Mouse (Mus musculus): ENCODE results near the gene Uvrag. TPM values are rescaled to one million over a fixed set of nuclear protein-coding genes. Genes with fewer than 3 reads are reported as not detected.
"Not testable (repeated sequence)": the region's sequence is repeated elsewhere in the genome, so short reads cannot be mapped to it uniquely, and the experiment has no call there.

The Uvrag gene
- polyA plus RNA-seq, 1 experiment = 45.9 TPM

DNA sequence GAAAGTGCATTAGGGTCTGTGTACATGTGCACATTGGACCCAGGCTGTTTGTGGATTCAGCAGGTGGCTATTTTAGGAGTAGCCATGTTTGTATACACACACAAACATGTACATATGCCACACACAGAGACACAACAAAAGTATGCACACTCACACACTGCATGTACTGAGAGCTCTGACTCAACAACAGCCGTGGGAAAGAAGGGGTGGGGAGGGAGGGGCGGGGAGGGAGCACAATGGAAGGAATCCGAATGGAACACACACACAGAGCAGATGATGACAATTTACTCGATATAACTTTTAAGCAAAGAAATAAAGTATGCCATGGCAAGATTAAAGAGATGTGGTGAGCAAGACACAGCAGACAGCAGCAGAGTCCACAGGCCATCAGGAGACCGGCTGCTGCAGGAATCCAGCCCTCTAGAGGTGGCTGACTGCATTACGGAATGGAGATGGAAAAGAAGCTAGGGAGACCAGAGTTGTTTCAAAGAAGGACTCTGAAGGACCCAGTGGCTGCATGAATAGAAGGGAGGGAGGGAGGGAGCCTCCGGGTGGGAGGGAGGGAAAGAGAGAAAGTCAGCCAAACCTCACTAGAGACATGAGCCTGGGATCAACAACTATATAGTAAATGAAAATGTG is 67.1 kb downstream of the Uvrag start:
- Histone ChIP-seq H3K4me3 (ENCODE audit: extremely low read depth, insufficient read depth, insufficient read length) (no peak overlapping the region), H3K27ac (ENCODE audit: insufficient read depth, low read length) (no peak overlapping the region), H3K27me3 (ENCODE audit: control insufficient read depth, insufficient read depth, low read length) (no peaks in the 10 kb centered on the region), H3K4me1 (ENCODE audit: control insufficient read depth, insufficient read depth, insufficient read length) (no peaks in the 10 kb centered on the region), H3K36me3 (ENCODE audit: control insufficient read depth, insufficient read depth, low read length) (0 out of 2 replicates have a peak, but pooled peaks cover 3% of the 10 kb centered on the region)
- DNase-seq (ENCODE audit: low read depth in 1 of 2, low spot score in 2 of 2) = no peak
- 77% methylated on average over 7 of the region's 7 CpGs for WGBS
- TF ChIP-seq POLR2A (IDR thresholded peaks at IDR 0.05; ENCODE audit: low read depth, low read length) (no peak), CTCF (IDR thresholded peaks at IDR 0.05; ENCODE audit: extremely low read depth, insufficient read depth, insufficient read length, insufficient replicate concordance) (no peak)

- no peak for DNase-seq (ENCODE audit: low read depth in 1 of 2, low spot score in 2 of 2)
- WGBS = 79% methylated on average over 7 of the region's 7 CpGs
- H3K27ac ChIP-seq (ENCODE audit: insufficient read depth, low read length) = no peak overlapping the region
- no peaks in the 10 kb centered on the region for H3K27me3 ChIP-seq (ENCODE audit: control insufficient read depth, insufficient read depth, low read length)
- no peaks in the 10 kb centered on the region for H3K4me1 ChIP-seq (ENCODE audit: control insufficient read depth, insufficient read depth, insufficient read length)
- no peak for TF ChIP-seq CTCF (IDR thresholded peaks at IDR 0.05; ENCODE audit: extremely low read depth, insufficient read depth, insufficient read length, insufficient replicate concordance)
- no peak for TF ChIP-seq POLR2A (IDR thresholded peaks at IDR 0.05; ENCODE audit: low read depth, low read length)
- no peak overlapping the region for H3K4me3 ChIP-seq (ENCODE audit: extremely low read depth, insufficient read depth, insufficient read length)
- H3K36me3 ChIP-seq (ENCODE audit: control insufficient read depth, insufficient read depth, low read length) = peaks cover 16% of the 10 kb centered on the region
Observed at GRCm38 (mm10) chr7:99067710-99068109, 73.2 kb downstream of the Uvrag start.

DNA sequence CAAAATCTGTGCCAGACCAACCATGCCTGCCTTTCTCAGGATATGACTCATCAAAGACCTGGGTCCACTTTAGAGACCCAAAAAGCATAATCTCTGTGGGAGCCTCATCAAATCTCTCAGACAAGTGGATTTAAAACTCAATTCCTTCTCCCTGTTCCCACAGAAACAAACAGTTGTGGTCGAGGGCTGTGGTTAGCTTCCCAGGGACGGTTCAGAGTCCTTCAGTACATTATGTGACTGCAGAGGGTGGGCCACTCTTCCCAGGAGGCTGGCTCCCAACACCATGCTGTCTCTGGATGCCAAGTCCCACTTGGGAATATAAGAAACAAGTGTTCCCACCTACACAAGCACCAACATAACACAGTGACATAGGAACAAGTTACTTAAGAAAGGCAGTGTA is 75.0 kb downstream of the Uvrag start:
- H3K27me3 ChIP-seq (ENCODE audit: control insufficient read depth, insufficient read depth, low read length) = no peaks in the 10 kb centered on the region
- H3K27ac ChIP-seq (ENCODE audit: insufficient read depth, low read length) = no peak overlapping the region
- no peak for DNase-seq (ENCODE audit: low read depth in 1 of 2, low spot score in 2 of 2)
- peaks cover 16% of the 10 kb centered on the region for H3K36me3 ChIP-seq (ENCODE audit: control insufficient read depth, insufficient read depth, low read length)
- H3K4me3 ChIP-seq (ENCODE audit: extremely low read depth, insufficient read depth, insufficient read length) = no peak overlapping the region
- 53% methylated on average over 2 of the region's 2 CpGs for WGBS
- no peaks in the 10 kb centered on the region for H3K4me1 ChIP-seq (ENCODE audit: control insufficient read depth, insufficient read depth, insufficient read length)
- TF ChIP-seq POLR2A (IDR thresholded peaks at IDR 0.05; ENCODE audit: low read depth, low read length) (no peak), CTCF (IDR thresholded peaks at IDR 0.05; ENCODE audit: extremely low read depth, insufficient read depth, insufficient read length, insufficient replicate concordance) (no peak)

DNA sequence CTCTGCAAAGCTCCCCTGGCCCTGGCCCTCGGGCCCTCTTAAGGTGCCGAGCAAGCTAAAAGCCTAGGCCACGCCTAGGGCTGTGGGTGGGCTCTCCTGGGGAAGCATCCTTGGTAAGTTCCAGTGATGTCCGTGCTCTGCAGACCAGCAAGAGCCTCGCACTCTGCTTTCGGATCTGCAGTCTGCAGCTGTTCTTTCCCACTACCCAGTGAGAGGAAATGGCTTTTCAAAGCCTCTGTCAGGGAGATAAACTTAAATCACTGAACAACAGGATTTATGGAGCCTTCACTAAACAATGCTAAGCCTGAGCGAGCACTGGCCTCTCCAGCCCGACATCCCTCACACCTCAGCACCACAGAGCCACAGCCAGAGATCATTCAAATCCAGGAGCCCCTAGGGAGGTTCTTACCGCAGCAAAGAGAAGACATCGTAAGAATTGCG is 75.5 kb downstream of the Uvrag start:
- H3K4me3 ChIP-seq (ENCODE audit: extremely low read depth, insufficient read depth, insufficient read length) = no peak overlapping the region
- peaks cover 16% of the 10 kb centered on the region for H3K36me3 ChIP-seq (ENCODE audit: control insufficient read depth, insufficient read depth, low read length)
- no peaks in the 10 kb centered on the region for H3K27me3 ChIP-seq (ENCODE audit: control insufficient read depth, insufficient read depth, low read length)
- no peak overlapping the region for H3K27ac ChIP-seq (ENCODE audit: insufficient read depth, low read length)
- TF ChIP-seq CTCF (IDR thresholded peaks at IDR 0.05; ENCODE audit: extremely low read depth, insufficient read depth, insufficient read length, insufficient replicate concordance) (no peak), POLR2A (IDR thresholded peaks at IDR 0.05; ENCODE audit: low read depth, low read length) (no peak)
- H3K4me1 ChIP-seq (ENCODE audit: control insufficient read depth, insufficient read depth, insufficient read length) = no peaks in the 10 kb centered on the region
- no peak for DNase-seq (ENCODE audit: low read depth in 1 of 2, low spot score in 2 of 2)
- 89% methylated on average over 11 of the region's 11 CpGs for WGBS

DNA sequence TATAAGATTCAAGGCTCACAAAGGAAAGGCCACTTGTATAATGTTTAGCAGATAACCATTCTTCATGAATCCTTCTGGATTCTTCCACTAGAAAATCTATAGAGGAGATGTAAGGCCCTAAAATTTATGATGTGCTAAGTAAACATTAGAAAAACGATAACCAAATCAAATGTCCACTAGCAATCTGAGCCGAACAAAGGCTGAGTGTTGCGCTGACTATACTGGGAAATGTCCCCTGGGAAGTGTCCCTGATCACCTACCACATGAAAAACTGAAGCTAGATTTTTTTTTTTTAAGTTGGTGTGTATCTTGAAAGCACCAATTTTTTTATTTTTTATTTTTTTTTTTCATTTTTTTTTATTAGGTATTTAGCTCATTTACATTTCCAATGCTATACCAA is 76.1 kb downstream of the Uvrag start:
- WGBS = 93% methylated on average over 3 of the region's 3 CpGs
- DNase-seq (ENCODE audit: low read depth in 1 of 2, low spot score in 2 of 2) = no peak

DNA sequence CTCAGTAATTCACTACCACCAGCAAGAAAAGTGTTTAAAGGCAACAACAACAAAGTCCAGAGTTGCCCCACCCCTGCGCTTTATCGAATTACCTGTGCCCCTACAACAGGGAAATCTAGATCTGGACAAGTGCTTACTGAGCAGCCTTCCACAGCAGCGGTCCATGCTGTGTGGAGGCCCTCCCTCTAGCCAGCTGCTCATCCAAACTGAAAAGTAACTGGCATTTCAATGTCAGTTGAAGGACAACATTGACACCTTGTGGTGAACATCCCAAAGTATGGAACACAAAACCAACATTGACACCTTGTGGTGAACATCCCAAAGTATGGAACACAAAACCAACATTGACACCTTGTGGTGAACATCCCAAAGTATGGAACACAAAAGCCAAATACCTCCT is 78.7 kb downstream of the Uvrag start:
- H3K27ac ChIP-seq (ENCODE audit: insufficient read depth, low read length); H3K4me3 ChIP-seq (ENCODE audit: extremely low read depth, insufficient read depth, insufficient read length); H3K27me3 ChIP-seq (ENCODE audit: control insufficient read depth, insufficient read depth, low read length); DNase-seq (ENCODE audit: low read depth in 1 of 2, low spot score in 2 of 2); H3K4me1 ChIP-seq (ENCODE audit: control insufficient read depth, insufficient read depth, insufficient read length): not testable (repeated sequence)
- peaks cover 14% of the 10 kb centered on the region for H3K36me3 ChIP-seq (ENCODE audit: control insufficient read depth, insufficient read depth, low read length)
- 95% methylated on average over 3 of the region's 3 CpGs for WGBS

More for the DNA sequence above, 76.1 kb downstream of the Uvrag start:
- H3K36me3 ChIP-seq (ENCODE audit: control insufficient read depth, insufficient read depth, low read length) = peaks cover 16% of the 10 kb centered on the region
- no peak overlapping the region for H3K4me3 ChIP-seq (ENCODE audit: extremely low read depth, insufficient read depth, insufficient read length)
- H3K27ac ChIP-seq (ENCODE audit: insufficient read depth, low read length) = no peak overlapping the region
- H3K4me1 ChIP-seq (ENCODE audit: control insufficient read depth, insufficient read depth, insufficient read length) = no peaks in the 10 kb centered on the region
- TF ChIP-seq CTCF (IDR thresholded peaks at IDR 0.05; ENCODE audit: extremely low read depth, insufficient read depth, insufficient read length, insufficient replicate concordance) (no peak), POLR2A (IDR thresholded peaks at IDR 0.05; ENCODE audit: low read depth, low read length) (no peak)
- no peaks in the 10 kb centered on the region for H3K27me3 ChIP-seq (ENCODE audit: control insufficient read depth, insufficient read depth, low read length)

DNA sequence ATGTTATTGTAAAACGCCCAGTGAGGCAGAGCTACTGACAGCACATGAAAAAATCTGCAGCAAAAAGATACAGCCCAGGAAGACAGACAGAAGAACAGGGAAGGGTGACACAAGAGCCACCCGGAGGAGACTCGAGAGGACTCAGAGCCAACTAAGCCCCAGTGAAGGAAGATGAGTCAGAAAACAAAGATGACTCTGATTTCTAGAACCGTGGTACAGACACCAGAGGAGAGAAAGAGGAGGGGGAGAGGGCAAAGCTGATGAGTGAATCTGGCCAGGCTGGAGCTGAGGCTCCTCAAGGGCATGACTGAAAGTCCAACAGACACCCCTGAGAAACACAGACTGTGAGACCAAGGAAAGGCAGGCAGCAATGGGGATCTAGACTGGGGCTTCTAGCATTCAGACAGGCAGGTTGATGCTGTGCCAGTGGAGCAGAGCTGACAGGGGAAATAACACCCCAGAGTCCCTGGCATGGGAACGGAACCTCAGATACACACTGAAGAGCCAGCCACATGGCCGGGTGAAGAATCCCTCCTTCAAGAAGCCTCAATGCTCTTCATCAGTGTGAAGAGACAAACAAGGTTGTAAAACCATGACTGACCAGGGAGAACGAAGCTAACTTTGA is 79.8 kb downstream of the Uvrag start:
- DNase-seq (ENCODE audit: low read depth in 1 of 2, low spot score in 2 of 2) = no peak
- TF ChIP-seq POLR2A (IDR thresholded peaks at IDR 0.05; ENCODE audit: low read depth, low read length) = no peak
- TF ChIP-seq CTCF (IDR thresholded peaks at IDR 0.05; ENCODE audit: extremely low read depth, insufficient read depth, insufficient read length, insufficient replicate concordance) = no peak
- no peaks in the 10 kb centered on the region for H3K4me1 ChIP-seq (ENCODE audit: control insufficient read depth, insufficient read depth, insufficient read length)
- H3K4me3 ChIP-seq (ENCODE audit: extremely low read depth, insufficient read depth, insufficient read length) = no peak overlapping the region
- 87% methylated on average over 7 of the region's 7 CpGs for WGBS
- H3K36me3 ChIP-seq (ENCODE audit: control insufficient read depth, insufficient read depth, low read length) = peaks cover 15% of the 10 kb centered on the region
- H3K27me3 ChIP-seq (ENCODE audit: control insufficient read depth, insufficient read depth, low read length) = no peaks in the 10 kb centered on the region
- H3K27ac ChIP-seq (ENCODE audit: insufficient read depth, low read length) = no peak overlapping the region
